Mouse (Mus musculus): ENCODE data around the gene Nbea. TPM values are rescaled to one million over a fixed set of nuclear protein-coding genes. Genes with fewer than 3 reads are reported as not detected.

Gene Nbea
- polyA plus RNA-seq, 1 experiment from 2014 or later: 2.0 TPM

DNA sequence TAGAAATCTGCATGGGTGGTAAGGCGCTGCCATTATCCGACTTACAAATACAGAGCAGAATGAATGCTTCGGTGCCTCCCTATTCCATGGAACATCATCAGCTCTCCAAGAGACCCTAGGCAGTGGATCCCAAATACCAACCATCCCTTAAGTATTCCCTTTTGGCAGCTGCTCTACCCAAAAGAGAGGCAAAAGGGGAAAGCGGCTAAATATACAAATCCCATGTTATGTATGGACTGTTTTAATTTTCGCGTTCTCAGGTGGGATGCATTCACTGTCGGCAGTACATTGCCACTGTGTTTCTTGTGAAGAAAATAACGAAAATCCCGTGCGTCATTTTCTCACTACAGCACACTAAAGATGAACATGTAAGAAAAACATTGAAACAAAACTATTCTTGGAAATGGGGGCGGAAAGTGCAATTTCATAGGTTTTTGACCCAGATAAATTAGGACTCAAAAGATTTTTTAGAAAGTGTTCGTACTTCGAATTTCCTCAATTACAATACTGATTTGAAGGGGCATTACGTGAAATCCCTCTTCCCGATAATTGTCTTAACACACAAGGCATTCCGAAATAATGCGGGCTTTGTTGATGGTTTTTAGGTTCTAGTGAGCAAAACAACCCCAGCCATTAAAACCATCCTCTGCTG lies 396.5 kb downstream of the Nbea start:
- WGBS (ENCODE audit: insufficient replicate concordance): 37% methylated on average over 17 of the region's 17 CpGs

GRCm38 (mm10) chr3:55785981-55786725 lies 397.3 kb downstream of the Nbea start:
- Histone ChIP-seq H3K4me3 (no peak overlapping the region), H3K4me2 (no peak overlapping the region), H3K4me1 (peaks cover 24% of the 10 kb centered on the region), H3K9me3 (replicated peaks) (no peaks in the 10 kb centered on the region), H3K36me3 (no peaks in the 10 kb centered on the region), H3K27me3 (replicated peaks) (peaks cover 67% of the 10 kb centered on the region), H3K9ac (no peak overlapping the region), H3K27ac (no peak overlapping the region)
- WGBS (ENCODE audit: insufficient replicate concordance): 42% methylated on average over 3 of the region's 3 CpGs
- ATAC-seq: no peak

More for the DNA sequence above, 396.5 kb downstream of the Nbea start:
- peak overlapping the region; percentile 64 for H3K9ac ChIP-seq
- peak overlapping the region; percentile 57 for H3K4me3 ChIP-seq
- no peak overlapping the region for H3K27ac ChIP-seq
- peaks cover 24% of the 10 kb centered on the region for H3K4me1 ChIP-seq
- peaks cover 59% of the 10 kb centered on the region for H3K27me3 ChIP-seq (replicated peaks)
- peak overlapping the region; percentile 75 for H3K4me2 ChIP-seq
- ATAC-seq: no peak
- no peaks in the 10 kb centered on the region for H3K36me3 ChIP-seq
- no peaks in the 10 kb centered on the region for H3K9me3 ChIP-seq (replicated peaks)

GRCm38 (mm10) chr3:55785266-55785980 lies 398.1 kb downstream of the Nbea start:
- no peaks in the 10 kb centered on the region for H3K9me3 ChIP-seq (replicated peaks)
- no peak for ATAC-seq
- peaks cover 74% of the 10 kb centered on the region for H3K27me3 ChIP-seq (replicated peaks)
- peaks cover 27% of the 10 kb centered on the region for H3K4me1 ChIP-seq
- WGBS (ENCODE audit: insufficient replicate concordance): 64% methylated on average over 4 of the region's 4 CpGs
- no peaks in the 10 kb centered on the region for H3K36me3 ChIP-seq
- no peak overlapping the region for H3K4me2 ChIP-seq
- H3K27ac ChIP-seq: no peak overlapping the region
- H3K9ac ChIP-seq: no peak overlapping the region
- H3K4me3 ChIP-seq: no peak overlapping the region

GRCm38 (mm10) chr3:55784101-55784500 lies 399.4 kb downstream of the Nbea start:
- Histone ChIP-seq H3K9me3 (replicated peaks) (no peaks in the 10 kb centered on the region), H3K36me3 (no peaks in the 10 kb centered on the region), H3K27ac (no peak overlapping the region), H3K4me1 (peaks cover 32% of the 10 kb centered on the region), H3K4me3 (peak overlapping the region; percentile 40; the same call in 1 of the 2 replicates), H3K4me2 (peak overlapping the region; percentile 63), H3K9ac (no peak overlapping the region), H3K27me3 (replicated peaks) (peaks cover 85% of the 10 kb centered on the region)
- WGBS (ENCODE audit: insufficient replicate concordance): 14% methylated on average over 7 of the region's 7 CpGs
- ATAC-seq: no peak

DNA sequence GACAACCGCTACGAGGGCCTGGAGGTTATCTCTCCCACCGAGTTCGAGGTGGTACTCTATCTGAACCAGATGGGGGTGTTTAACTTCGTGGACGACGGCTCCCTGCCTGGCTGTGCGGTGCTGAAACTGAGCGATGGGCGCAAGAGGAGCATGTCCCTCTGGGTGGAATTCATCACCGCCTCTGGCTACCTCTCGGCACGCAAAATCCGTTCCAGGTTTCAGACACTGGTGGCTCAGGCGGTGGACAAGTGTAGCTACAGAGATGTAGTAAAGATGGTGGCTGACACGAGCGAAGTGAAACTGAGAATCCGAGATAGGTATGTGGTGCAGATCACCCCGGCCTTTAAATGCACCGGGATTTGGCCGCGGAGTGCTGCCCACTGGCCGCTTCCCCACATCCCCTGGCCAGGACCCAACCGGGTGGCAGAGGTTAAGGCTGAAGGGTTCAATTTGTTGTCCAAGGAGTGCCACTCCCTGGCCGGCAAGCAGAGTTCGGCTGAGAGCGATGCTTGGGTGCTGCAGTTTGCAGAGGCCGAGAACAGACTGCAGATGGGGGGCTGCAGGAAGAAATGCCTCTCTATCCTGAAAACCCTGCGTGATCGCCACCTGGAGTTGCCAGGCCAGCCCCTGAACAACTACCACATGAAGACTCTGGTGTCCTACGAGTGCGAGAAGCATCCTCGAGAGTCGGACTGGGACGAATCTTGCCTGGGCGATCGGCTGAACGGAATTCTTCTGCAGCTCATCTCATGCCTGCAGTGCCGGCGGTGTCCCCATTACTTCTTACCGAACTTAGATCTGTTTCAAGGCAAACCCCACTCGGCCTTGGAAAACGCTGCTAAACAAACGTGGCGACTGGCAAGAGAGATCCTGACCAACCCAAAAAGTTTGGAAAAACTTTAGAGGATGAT lies 400.1 kb downstream of the Nbea start:
- H3K27me3 ChIP-seq (replicated peaks): peaks cover 84% of the 10 kb centered on the region
- H3K9me3 ChIP-seq (replicated peaks): no peaks in the 10 kb centered on the region
- no peaks in the 10 kb centered on the region for H3K36me3 ChIP-seq
- WGBS (ENCODE audit: insufficient replicate concordance): 2% methylated on average over 45 of the region's 45 CpGs
- 0 out of 2 replicates have a peak overlapping the region, but pooled peaks have one; percentile 2 for H3K9ac ChIP-seq
- no peak overlapping the region for H3K27ac ChIP-seq
- peak overlapping the region; percentile 40 for H3K4me3 ChIP-seq
- H3K4me2 ChIP-seq: peak overlapping the region; percentile 63
- ATAC-seq: no peak
- peaks cover 32% of the 10 kb centered on the region for H3K4me1 ChIP-seq

- under 1% methylated on average over 22 of the region's 22 CpGs for WGBS (ENCODE audit: insufficient replicate concordance)
- ATAC-seq: no peak
- Histone ChIP-seq H3K9me3 (replicated peaks) (no peaks in the 10 kb centered on the region), H3K27ac (no peak overlapping the region), H3K4me3 (peak overlapping the region; percentile 40), H3K36me3 (no peaks in the 10 kb centered on the region), H3K27me3 (replicated peaks) (peaks cover 87% of the 10 kb centered on the region), H3K9ac (no peak overlapping the region), H3K4me2 (peak overlapping the region; percentile 63), H3K4me1 (peaks cover 32% of the 10 kb centered on the region)
Measured at GRCm38 (mm10) chr3:55782771-55783170, 400.7 kb downstream of the Nbea start.

- H3K9me3 ChIP-seq (replicated peaks): no peaks in the 10 kb centered on the region
- H3K4me1 ChIP-seq: peaks cover 29% of the 10 kb centered on the region
- H3K9ac ChIP-seq: 0 out of 2 replicates have a peak within 1 kb of the TSS, but pooled peaks have one; percentile 2
- H3K27me3 ChIP-seq (replicated peaks): peaks cover 85% of the 10 kb centered on the region
- H3K27ac ChIP-seq: no peak within 1 kb of the TSS
- no peak for ATAC-seq
- no peaks in the 10 kb centered on the region for H3K36me3 ChIP-seq
- H3K4me2 ChIP-seq: peak within 1 kb of the TSS; percentile 63
- 2% methylated on average over 16 of the region's 16 CpGs for WGBS (ENCODE audit: insufficient replicate concordance)
- peak within 1 kb of the TSS; percentile 40 for H3K4me3 ChIP-seq
Measured at GRCm38 (mm10) chr3:55782056-55782687, 401.3 kb downstream of the Nbea start, which contains the start of gene Mab21l1. TSS of gene Mab21l1 (plus strand) at chr3:55782510.

DNA sequence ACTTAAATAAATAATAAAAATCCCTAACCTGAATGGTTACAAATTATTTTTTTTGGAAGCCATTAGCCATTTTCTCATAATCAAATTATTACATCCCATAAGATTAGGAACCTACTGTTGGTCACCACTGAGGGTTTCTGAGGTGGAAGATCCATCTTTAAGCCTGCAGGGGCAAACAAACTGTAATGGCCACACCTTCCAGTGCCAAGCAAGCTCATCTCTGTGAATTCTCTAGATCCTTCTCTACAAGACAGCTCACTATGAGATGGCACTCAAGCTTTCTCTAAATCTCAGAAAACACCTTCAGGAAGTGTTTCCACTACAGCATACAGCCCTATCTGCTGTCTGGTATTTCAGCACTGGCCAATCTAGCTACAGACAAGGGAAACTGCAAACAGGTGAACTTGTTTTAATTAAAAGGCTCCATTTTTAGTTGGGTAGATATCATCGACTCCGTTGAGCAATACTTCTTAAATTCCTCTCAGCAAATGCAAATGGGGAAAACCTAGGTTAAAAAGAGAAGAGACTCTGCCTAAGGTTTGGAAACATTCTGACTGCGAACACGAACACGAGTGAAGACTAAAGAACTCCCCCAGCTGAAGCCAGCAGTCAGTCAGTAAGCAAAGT lies 402.0 kb downstream of the Nbea start:
- no peak overlapping the region for H3K9ac ChIP-seq
- no peak overlapping the region for H3K4me3 ChIP-seq
- H3K4me2 ChIP-seq: no peak overlapping the region
- no peaks in the 10 kb centered on the region for H3K36me3 ChIP-seq
- no peaks in the 10 kb centered on the region for H3K9me3 ChIP-seq (replicated peaks)
- peaks cover 79% of the 10 kb centered on the region for H3K27me3 ChIP-seq (replicated peaks)
- 21% methylated on average over 5 of the region's 5 CpGs for WGBS (ENCODE audit: insufficient replicate concordance)
- H3K27ac ChIP-seq: no peak overlapping the region
- peaks cover 28% of the 10 kb centered on the region for H3K4me1 ChIP-seq
- ATAC-seq: no peak

- no peak for ATAC-seq
- H3K4me2 ChIP-seq: peak overlapping the region; percentile 34
- H3K36me3 ChIP-seq: no peaks in the 10 kb centered on the region
- H3K4me3 ChIP-seq: no peak overlapping the region
- peaks cover 68% of the 10 kb centered on the region for H3K27me3 ChIP-seq (replicated peaks)
- H3K4me1 ChIP-seq: peaks cover 28% of the 10 kb centered on the region
- H3K9ac ChIP-seq: no peak overlapping the region
- H3K27ac ChIP-seq: no peak overlapping the region
- no peaks in the 10 kb centered on the region for H3K9me3 ChIP-seq (replicated peaks)
- 4% methylated on average over 53 of the region's 53 CpGs for WGBS (ENCODE audit: insufficient replicate concordance)
Measured at GRCm38 (mm10) chr3:55780120-55781070, 403.1 kb downstream of the Nbea start.
